Mouse (Mus musculus) spleen, adult 2 months (tissue): Measurements from ENCODE around the gene Galp. TPM values are rescaled to one million over a fixed set of nuclear protein-coding genes. Genes with fewer than 3 reads are reported as not detected.
"Not testable (repeated sequence)": the region's sequence is repeated elsewhere in the genome, so short reads cannot be mapped to it uniquely, and the experiment has no call there.

Experiments used
- DNase-seq, 2 experiments: peaks; one replicate each; pipeline versions ENCODE4 v3.0.0 to v3.0.0-alpha.2; 2012 to 2021; ENCODE audit warnings: low spot score in 2 of 2, low read depth in 1 of 2
- H3K27ac ChIP-seq: fragments of 200-500 bp; 2 replicates; pipeline ENCODE4 v1.5.1; 2012; ENCODE audit warnings: low read length, inconsistent platforms; ENCODE audit not compliant: insufficient read depth
- H3K27me3 ChIP-seq: fragments of 200-500 bp; 2 replicates; pipeline ENCODE4 v1.6.1; 2012; ENCODE audit warnings: mild to moderate bottlenecking, moderate library complexity, low read length, inconsistent platforms; ENCODE audit not compliant: control insufficient read depth, insufficient read depth
- H3K36me3 ChIP-seq: fragments of 200-500 bp; 2 replicates; pipeline ENCODE4 v1.6.1; 2012; ENCODE audit warnings: mild to moderate bottlenecking, low read length, inconsistent platforms; ENCODE audit not compliant: control insufficient read depth, insufficient read depth
- H3K4me1 ChIP-seq: fragments of 200-500 bp; 2 replicates; pipeline ENCODE4 v1.6.1; 2011; ENCODE audit warnings: inconsistent platforms; ENCODE audit not compliant: control insufficient read depth, insufficient read depth, insufficient read length
- H3K4me3 ChIP-seq: fragments of 200-500 bp; 2 replicates; pipeline ENCODE4 v1.5.1; 2011; ENCODE audit warnings: mild to moderate bottlenecking, inconsistent platforms; ENCODE audit not compliant: insufficient read depth, insufficient read length; ENCODE audit errors: extremely low read depth
- CTCF ChIP-seq: fragments of 200-500 bp; IDR thresholded peaks from 2 replicates; pipeline ENCODE4 v1.5.1; 2011; ENCODE audit warnings: mild to moderate bottlenecking, inconsistent platforms; ENCODE audit not compliant: insufficient read depth, insufficient read length, insufficient replicate concordance; ENCODE audit errors: extremely low read depth
- POLR2A ChIP-seq: fragments of 200-500 bp; IDR thresholded peaks from 2 replicates; pipeline ENCODE4 v1.6.1; 2011; ENCODE audit warnings: low read depth, low read length, inconsistent platforms
- WGBS: fragments of 180-500 bp; shearing (Covaris S2); methylation state at CpG from one replicate; pipeline ENCODE4 v1.1.7; 2018; 5-methylcytosine and 5-hydroxymethylcytosine counted together
- polyA plus RNA-seq: library from polyadenylated mRNA; depleted of rRNA; stranded (reverse); fragments of >200 nt; gene quantifications from 2 replicates; pipeline ENCODE4 v1.2.3, GENCODE M21; 2012

Gene Galp
- polyA plus RNA-seq, 1 experiment: not detected

GRCm38 (mm10) chr7:6169403-6169802 lies 27.5 kb upstream of the Galp start:
- DNase-seq: no peak
- Histone ChIP-seq H3K4me3 (no peak overlapping the region), H3K27ac (no peak overlapping the region), H3K36me3 (no peaks in the 10 kb centered on the region), H3K27me3 (no peaks in the 10 kb centered on the region), H3K4me1 (no peaks in the 10 kb centered on the region; the same call in 1 of the 2 replicates)
- 79% methylated on average over 3 of the region's 3 CpGs for WGBS
- no peak for TF ChIP-seq CTCF
- TF ChIP-seq POLR2A: no peak

GRCm38 (mm10) chr7:6170391-6170790 lies 26.5 kb upstream of the Galp start:
- Histone ChIP-seq H3K27me3 (no peaks in the 10 kb centered on the region), H3K4me1 (no peaks in the 10 kb centered on the region; the same call in 1 of the 2 replicates), H3K27ac (0 out of 2 replicates have a peak overlapping the region, but pooled peaks have one; percentile 9), H3K4me3 (no peak overlapping the region), H3K36me3 (no peaks in the 10 kb centered on the region)
- DNase-seq: no peak
- WGBS: 62% methylated on average over 9 of the region's 9 CpGs
- TF ChIP-seq CTCF: no peak
- TF ChIP-seq POLR2A: no peak

- H3K4me3 ChIP-seq: no peak overlapping the region
- TF ChIP-seq POLR2A: no peak
- TF ChIP-seq CTCF: no peak
- no peaks in the 10 kb centered on the region; the same call in 1 of the 2 replicates for H3K4me1 ChIP-seq
- no peak for DNase-seq
- no peaks in the 10 kb centered on the region for H3K27me3 ChIP-seq
- WGBS: 44% methylated on average over 6 of the region's 6 CpGs
- no peak overlapping the region for H3K27ac ChIP-seq
- no peaks in the 10 kb centered on the region for H3K36me3 ChIP-seq
These were observed 26.0 kb upstream of the Galp start for GRCm38 (mm10) chr7:6170871-6171270.

GRCm38 (mm10) chr7:6171444-6172005 lies 25.4 kb upstream of the Galp start:
- peak; percentile 57 to 70 for DNase-seq
- Histone ChIP-seq H3K4me1 (no peaks in the 10 kb centered on the region; the same call in 1 of the 2 replicates), H3K27me3 (no peaks in the 10 kb centered on the region), H3K27ac (peak overlapping the region; percentile 66), H3K4me3 (peak overlapping the region; percentile 87), H3K36me3 (no peaks in the 10 kb centered on the region)
- 2% methylated on average over 24 of the region's 24 CpGs for WGBS
- TF ChIP-seq CTCF: peak; percentile 14; the same call in 1 of the 2 replicates
- no peak for TF ChIP-seq POLR2A

GRCm38 (mm10) chr7:6172006-6172649 lies 24.8 kb upstream of the Galp start, which contains the start of gene Zfp444:
Gene Zfp444, plus strand, starts transcription at chr7:6172226.
- Histone ChIP-seq H3K4me1 (no peaks in the 10 kb centered on the region; the same call in 1 of the 2 replicates), H3K27ac (peak within 1 kb of the TSS; percentile 66), H3K4me3 (peak within 1 kb of the TSS; percentile 87), H3K36me3 (no peaks in the 10 kb centered on the region), H3K27me3 (no peaks in the 10 kb centered on the region)
- TF ChIP-seq POLR2A: peak; percentile 27; the same call in 1 of the 2 replicates
- no peak for TF ChIP-seq CTCF
- WGBS: 1% methylated on average over 37 of the region's 37 CpGs
- DNase-seq: peak; percentile 88 to 95

GRCm38 (mm10) chr7:6172674-6173244 lies 24.1 kb upstream of the Galp start:
- TF ChIP-seq CTCF (no peak), POLR2A (no peak)
- Histone ChIP-seq H3K27ac (no peak overlapping the region; the same call in 1 of the 2 replicates), H3K36me3 (no peaks in the 10 kb centered on the region), H3K4me3 (peak overlapping the region; percentile 87), H3K4me1 (no peaks in the 10 kb centered on the region; the same call in 1 of the 2 replicates), H3K27me3 (no peaks in the 10 kb centered on the region)
- no peak for DNase-seq
- WGBS: 4% methylated on average over 27 of the region's 28 CpGs

- H3K27ac ChIP-seq: no peak overlapping the region
- WGBS: 91% methylated on average over 8 of the region's 8 CpGs
These were observed 23.0 kb upstream of the Galp start for GRCm38 (mm10) chr7:6173872-6174271.

GRCm38 (mm10) chr7:6174365-6174987 lies 22.4 kb upstream of the Galp start:
- DNase-seq, H3K4me1 ChIP-seq, H3K4me3 ChIP-seq, H3K27ac ChIP-seq, H3K27me3 ChIP-seq, H3K36me3 ChIP-seq: not testable (repeated sequence)
- 46% methylated on average over 9 of the region's 9 CpGs for WGBS

More at GRCm38 (mm10) chr7:6173872-6174271, 23.0 kb upstream of the Galp start:
- H3K4me3 ChIP-seq: no peak overlapping the region
- no peaks in the 10 kb centered on the region for H3K27me3 ChIP-seq
- no peak for DNase-seq
- TF ChIP-seq CTCF: no peak
- H3K4me1 ChIP-seq: no peaks in the 10 kb centered on the region; the same call in 1 of the 2 replicates
- H3K36me3 ChIP-seq: no peaks in the 10 kb centered on the region
